Mouse (Mus musculus) layer of hippocampus, adult 9-10 months (tissue): ENCODE results near the gene Adh1.
A peak's percentile ranks its signal among the peaks of the same experiment; 100 is the strongest.

ENCODE experiments used
- DNase-seq: peaks from one replicate; pipeline ENCODE4 v3.0.0; 2022; ENCODE audit warnings: low spot score

Adh1 gene

GRCm38 (mm10) chr3:138260721-138261669, at the start of gene Adh1:
TSS of gene Adh1 (plus strand) at chr3:138260991.
- DNase-seq: no peak

GRCm38 (mm10) chr3:138212431-138212951, 48.3 kb upstream of the Adh1 start:
- no peak for DNase-seq

- no peak for DNase-seq
Measured at GRCm38 (mm10) chr3:138215395-138215989, 45.3 kb upstream of the Adh1 start.

- no peak for DNase-seq
Measured at GRCm38 (mm10) chr3:138216091-138216490, 44.7 kb upstream of the Adh1 start.

- DNase-seq: no peak
Measured at GRCm38 (mm10) chr3:138217631-138218264, 43.0 kb upstream of the Adh1 start, which contains the start of gene Adh7. TSS of gene Adh7 (plus strand) at chr3:138217760.

GRCm38 (mm10) chr3:138221116-138221515, 39.7 kb upstream of the Adh1 start:
- DNase-seq: no peak

- DNase-seq: no peak
Measured at GRCm38 (mm10) chr3:138222511-138222910, 38.3 kb upstream of the Adh1 start.

GRCm38 (mm10) chr3:138222952-138223351, 37.8 kb upstream of the Adh1 start:
- DNase-seq: peak; percentile 68

GRCm38 (mm10) chr3:138224363-138224954, 36.3 kb upstream of the Adh1 start:
- DNase-seq: no peak

- DNase-seq: no peak
Measured at GRCm38 (mm10) chr3:138225331-138225730, 35.5 kb upstream of the Adh1 start.

GRCm38 (mm10) chr3:138225853-138226252, 34.9 kb upstream of the Adh1 start:
- DNase-seq: no peak

- DNase-seq: no peak
Measured at GRCm38 (mm10) chr3:138226476-138226875, 34.3 kb upstream of the Adh1 start.

GRCm38 (mm10) chr3:138227082-138227481, 33.7 kb upstream of the Adh1 start:
- no peak for DNase-seq

GRCm38 (mm10) chr3:138227782-138228181, 33.0 kb upstream of the Adh1 start:
- no peak for DNase-seq

GRCm38 (mm10) chr3:138229448-138229847, 31.3 kb upstream of the Adh1 start:
- DNase-seq: no peak

- DNase-seq: no peak
Measured at GRCm38 (mm10) chr3:138230266-138230665, 30.5 kb upstream of the Adh1 start.

GRCm38 (mm10) chr3:138231531-138231930, 29.3 kb upstream of the Adh1 start:
- DNase-seq: no peak

GRCm38 (mm10) chr3:138236546-138237163, 24.1 kb upstream of the Adh1 start:
- no peak for DNase-seq

GRCm38 (mm10) chr3:138238046-138238445, 22.7 kb upstream of the Adh1 start:
- no peak for DNase-seq

GRCm38 (mm10) chr3:138239461-138239860, 21.3 kb upstream of the Adh1 start:
- DNase-seq: no peak

GRCm38 (mm10) chr3:138240411-138240810, 20.4 kb upstream of the Adh1 start:
- DNase-seq: no peak

- DNase-seq: no peak
Measured at GRCm38 (mm10) chr3:138240942-138241341, 19.8 kb upstream of the Adh1 start.
